Mouse (Mus musculus) kidney, embryonic 15.5 days (tissue): ENCODE measurements around the gene Cxcr1. TPM values are rescaled to one million over a fixed set of nuclear protein-coding genes. Genes with fewer than 3 reads are reported as not detected.

Experiments used
- ATAC-seq: fragments of 200-750 bp; cut with Nextera tagmentation; replicated peaks from 2 replicates; pipeline ENCODE4 v1.8.0; 2017; ENCODE audit warnings: moderate TSS enrichment; ENCODE audit not compliant: low FRiP score
- H3K27ac ChIP-seq: fragments of 300-500 bp; sonication (generic); 2 replicates; pipeline ENCODE4 v1.5.1; 2015; ENCODE audit warnings: mild to moderate bottlenecking, inconsistent platforms
- H3K27me3 ChIP-seq: fragments of 300-500 bp; sonication (generic); 2 replicates; pipeline ENCODE4 v1.6.1; 2015; ENCODE audit warnings: inconsistent platforms
- H3K36me3 ChIP-seq: fragments of 300-500 bp; sonication (generic); 2 replicates; pipeline ENCODE4 v1.6.1; 2015; ENCODE audit warnings: inconsistent platforms
- H3K4me1 ChIP-seq: fragments of 300-500 bp; sonication (generic); 2 replicates; pipeline ENCODE4 v1.6.1; 2015; ENCODE audit warnings: inconsistent platforms
- H3K4me2 ChIP-seq: fragments of 300-500 bp; sonication (generic); 2 replicates; pipeline ENCODE4 v1.6.1; 2015; ENCODE audit warnings: moderate library complexity, mild to moderate bottlenecking, inconsistent platforms
- H3K4me3 ChIP-seq: fragments of 300-500 bp; sonication (generic); replicated peaks from 2 replicates; pipeline ENCODE4 v1.5.1; 2015; ENCODE audit warnings: mild to moderate bottlenecking, inconsistent platforms
- H3K9ac ChIP-seq: fragments of 300-500 bp; sonication (generic); 2 replicates; pipeline ENCODE4 v1.6.1; 2015; ENCODE audit warnings: mild to moderate bottlenecking, inconsistent platforms
- H3K9me3 ChIP-seq: fragments of 300-500 bp; sonication (generic); replicated peaks from 2 replicates; pipeline ENCODE4 v1.6.1; 2016; ENCODE audit warnings: inconsistent platforms
- WGBS: fragments of 180-500 bp; shearing (Covaris S2); methylation state at CpG from one replicate; pipeline ENCODE4 v1.1.7; 2015; ENCODE audit warnings: mixed read lengths; 5-methylcytosine and 5-hydroxymethylcytosine counted together
- polyA plus RNA-seq: library from polyadenylated mRNA; unstranded; fragments of >200 nt; fragmentation: Nextera tagmentation; extraction: Ambion mirVana; gene quantifications from 2 replicates; pipeline ENCODE4 v1.2.1, GENCODE M21; 2015

Cxcr1 gene
- polyA plus RNA-seq, 1 experiment from 2014 or later: not detected

DNA sequence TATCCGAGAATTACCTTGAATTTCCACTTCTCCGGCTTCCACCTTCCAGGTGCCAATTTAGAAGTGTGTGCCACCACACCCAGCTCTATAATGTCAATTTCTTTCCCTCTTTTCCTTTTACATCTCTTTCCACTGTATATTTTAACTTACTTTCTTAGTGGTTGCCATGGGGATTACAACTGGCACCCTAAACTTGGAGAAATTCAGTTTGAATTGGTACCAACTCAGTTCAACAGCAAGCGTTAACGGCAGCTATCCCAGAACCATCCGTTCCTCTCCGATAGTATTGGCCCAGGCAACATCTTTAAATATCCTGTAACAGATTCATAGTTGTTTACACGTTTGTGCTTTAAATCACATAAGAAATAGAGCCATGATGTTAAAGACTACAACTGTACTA, 25.5 kb upstream of the Cxcr1 start:
- no peak overlapping the region for H3K4me3 ChIP-seq
- no peaks in the 10 kb centered on the region for H3K27me3 ChIP-seq
- H3K27ac ChIP-seq: no peak overlapping the region
- 89% methylated on average over 7 of the region's 7 CpGs for WGBS
- no peaks in the 10 kb centered on the region for H3K36me3 ChIP-seq
- H3K4me1 ChIP-seq: no peaks in the 10 kb centered on the region
- H3K9ac ChIP-seq: no peak overlapping the region
- no peak overlapping the region for H3K4me2 ChIP-seq
- H3K9me3 ChIP-seq: no peaks in the 10 kb centered on the region
- ATAC-seq: no peak

DNA sequence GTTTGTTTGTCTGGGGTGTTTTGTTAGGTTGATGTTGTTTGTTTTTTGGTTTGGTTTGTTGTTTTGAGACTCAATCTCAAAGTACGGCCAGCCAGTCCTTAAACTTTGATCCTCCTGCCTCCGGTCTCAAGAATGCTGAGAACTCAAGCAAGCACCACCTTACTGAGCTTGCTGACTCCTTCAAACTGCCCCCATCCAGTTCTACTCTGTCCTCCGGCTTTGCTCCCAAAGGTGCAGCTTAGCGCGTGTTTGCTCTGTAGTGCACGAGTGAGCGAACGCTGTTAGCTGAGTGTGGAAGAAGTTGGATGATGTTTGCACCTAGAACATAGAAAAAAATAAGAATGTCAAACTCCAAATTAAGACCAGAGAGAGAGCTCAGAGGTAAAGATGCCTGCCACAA, 14.5 kb upstream of the Cxcr1 start:
- no peaks in the 10 kb centered on the region for H3K27me3 ChIP-seq
- no peaks in the 10 kb centered on the region for H3K9me3 ChIP-seq
- no peak overlapping the region for H3K9ac ChIP-seq
- H3K4me2 ChIP-seq: no peak overlapping the region
- no peak overlapping the region for H3K27ac ChIP-seq
- no peaks in the 10 kb centered on the region for H3K4me1 ChIP-seq
- 85% methylated on average over 8 of the region's 8 CpGs for whole genome bisulfite sequencing
- no peak overlapping the region for H3K4me3 ChIP-seq
- no peak for ATAC-seq
- no peaks in the 10 kb centered on the region for H3K36me3 ChIP-seq

DNA sequence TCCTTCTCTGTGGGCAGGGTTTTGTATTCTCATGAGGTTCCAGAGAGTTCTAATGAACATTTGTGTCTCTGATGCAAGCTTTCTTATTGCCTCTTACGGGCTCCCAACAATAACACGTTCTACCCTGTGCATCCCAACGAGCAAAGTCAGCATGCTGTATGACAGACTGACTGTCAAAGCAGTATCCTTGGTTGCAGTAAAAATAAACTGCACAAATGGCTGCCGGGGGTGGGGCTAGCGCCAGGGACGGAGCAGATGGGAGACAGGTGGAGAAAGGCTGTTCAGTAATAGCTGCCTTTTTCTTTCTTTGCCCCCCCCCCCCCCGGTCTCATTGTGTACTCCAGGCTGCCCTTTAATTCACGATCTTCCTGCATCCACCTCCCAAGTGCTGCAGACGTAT, 13.5 kb upstream of the Cxcr1 start:
- Histone ChIP-seq H3K36me3 (no peaks in the 10 kb centered on the region), H3K27ac (no peak overlapping the region), H3K9me3 (no peaks in the 10 kb centered on the region), H3K9ac (no peak overlapping the region), H3K27me3 (no peaks in the 10 kb centered on the region), H3K4me2 (no peak overlapping the region), H3K4me1 (no peaks in the 10 kb centered on the region), H3K4me3 (no peak overlapping the region)
- no peak for ATAC-seq
- WGBS: 59% methylated on average over 9 of the region's 9 CpGs

DNA sequence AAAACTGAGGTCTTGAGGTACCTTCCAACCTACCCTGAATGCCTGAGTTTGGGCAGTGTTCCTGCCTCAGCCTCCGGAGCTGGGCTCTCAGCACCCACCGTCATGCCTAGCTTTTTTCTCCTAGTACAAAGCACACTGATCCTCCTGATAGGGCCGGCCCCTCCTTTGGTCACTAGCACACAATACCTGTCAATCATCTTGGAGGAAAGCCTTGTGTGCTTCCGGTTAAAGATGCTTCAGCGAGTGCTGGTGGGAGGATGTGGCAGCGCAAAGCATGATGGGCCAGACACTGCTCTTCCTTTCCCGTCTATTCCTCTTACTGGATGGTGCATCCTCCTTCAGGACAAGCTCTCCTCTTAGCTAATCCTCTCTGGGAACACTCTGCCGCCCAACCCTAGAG, 12.2 kb upstream of the Cxcr1 start:
- H3K36me3 ChIP-seq: no peaks in the 10 kb centered on the region
- H3K4me3 ChIP-seq: no peak overlapping the region
- no peaks in the 10 kb centered on the region for H3K4me1 ChIP-seq
- no peaks in the 10 kb centered on the region for H3K27me3 ChIP-seq
- H3K27ac ChIP-seq: no peak overlapping the region
- ATAC-seq: no peak
- H3K9me3 ChIP-seq: no peaks in the 10 kb centered on the region
- no peak overlapping the region for H3K9ac ChIP-seq
- H3K4me2 ChIP-seq: no peak overlapping the region
- 84% methylated on average over 8 of the region's 8 CpGs for WGBS

DNA sequence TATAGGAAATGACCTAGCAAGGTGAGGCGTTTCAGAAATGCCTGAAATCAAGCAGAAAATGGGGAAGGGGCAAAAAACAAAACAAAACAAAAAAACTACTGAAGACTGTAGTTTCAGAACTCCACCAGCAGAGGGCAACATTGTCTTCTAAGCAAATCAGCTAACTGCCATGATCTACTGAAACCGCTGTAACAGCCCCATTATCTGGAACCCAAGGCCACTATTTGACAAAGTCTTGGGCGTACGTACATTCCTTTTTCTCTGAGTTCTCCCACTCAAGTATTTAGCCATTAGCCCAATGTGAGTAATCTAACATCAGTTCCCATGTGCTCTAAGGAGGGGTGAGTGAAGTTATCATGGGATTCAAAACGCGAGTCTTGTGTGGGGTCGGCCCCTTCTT, 11.4 kb upstream of the Cxcr1 start:
- no peak for ATAC-seq
- no peaks in the 10 kb centered on the region for H3K36me3 ChIP-seq
- no peak overlapping the region for H3K4me3 ChIP-seq
- H3K27ac ChIP-seq: no peak overlapping the region
- 60% methylated on average over 7 of the region's 7 CpGs for WGBS
- H3K4me1 ChIP-seq: peaks cover under 1% of the 10 kb centered on the region; the same call in 1 of the 2 replicates
- H3K27me3 ChIP-seq: no peaks in the 10 kb centered on the region
- H3K4me2 ChIP-seq: no peak overlapping the region
- no peaks in the 10 kb centered on the region for H3K9me3 ChIP-seq
- no peak overlapping the region for H3K9ac ChIP-seq

DNA sequence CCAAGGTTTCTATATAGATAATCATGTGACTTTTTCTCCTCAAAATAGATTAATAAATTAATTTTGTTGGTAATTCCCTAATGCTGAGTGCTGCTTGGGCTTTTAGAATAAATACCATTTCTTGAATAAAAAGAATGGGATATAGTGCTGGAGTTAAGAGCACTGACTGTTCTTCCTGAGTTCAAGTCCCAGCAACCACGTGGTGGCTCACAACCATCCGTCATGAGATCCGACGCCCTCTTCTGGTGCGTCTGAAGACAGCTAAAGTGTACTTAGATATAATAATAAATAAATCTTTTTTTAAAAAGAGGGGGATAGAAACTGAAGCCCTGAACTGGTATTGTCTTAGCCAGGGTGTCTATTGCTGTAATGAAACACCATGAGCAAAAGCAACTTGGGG, 9.0 kb upstream of the Cxcr1 start:
- ATAC-seq: no peak
- Histone ChIP-seq H3K9ac (no peak overlapping the region), H3K27me3 (no peaks in the 10 kb centered on the region), H3K27ac (no peak overlapping the region), H3K4me1 (peaks cover 8% of the 10 kb centered on the region; the same call in 1 of the 2 replicates), H3K36me3 (no peaks in the 10 kb centered on the region), H3K4me3 (no peak overlapping the region), H3K4me2 (no peak overlapping the region), H3K9me3 (no peaks in the 10 kb centered on the region)
- WGBS: 65% methylated on average over 5 of the region's 5 CpGs

DNA sequence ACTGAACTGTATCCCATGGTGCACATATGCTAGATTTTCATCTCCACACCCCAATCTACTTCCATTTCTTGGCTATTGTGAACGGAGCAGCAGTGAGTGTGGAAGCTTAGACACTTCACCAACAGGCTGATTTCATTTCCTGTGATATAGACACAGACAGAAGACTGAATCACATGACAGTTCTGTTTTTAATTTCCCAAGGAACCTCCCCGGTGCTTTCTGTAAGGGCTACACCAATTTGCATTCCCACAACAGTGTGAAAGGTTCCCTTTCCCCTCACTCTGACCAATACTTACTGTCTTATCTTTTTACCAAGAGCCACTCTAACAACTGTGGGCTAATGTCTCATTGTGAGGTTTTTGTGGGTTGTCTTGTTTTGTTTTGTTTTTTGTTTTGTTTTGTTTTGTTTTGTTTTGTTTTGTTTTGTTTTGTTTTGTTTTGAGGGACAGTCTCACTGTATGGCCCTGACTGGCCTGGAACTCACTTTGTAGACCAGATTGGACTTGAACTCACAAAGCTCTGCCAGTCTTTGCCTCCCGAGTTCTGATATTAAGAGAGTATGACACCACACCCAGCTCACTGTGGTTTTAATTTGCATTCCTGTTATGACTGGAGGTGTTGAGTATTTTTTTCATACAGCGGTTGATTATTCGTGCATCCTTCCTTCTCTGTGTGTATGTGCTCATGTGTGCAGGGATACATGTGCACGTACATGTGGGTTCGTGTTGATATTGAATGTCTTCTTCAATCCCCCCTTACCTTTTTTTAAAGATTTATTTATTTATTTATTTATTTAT, 6.8 kb upstream of the Cxcr1 start:
- WGBS: 82% methylated on average over 7 of the region's 7 CpGs
- no peak overlapping the region for H3K4me3 ChIP-seq
- no peaks in the 10 kb centered on the region for H3K36me3 ChIP-seq
- H3K4me2 ChIP-seq: no peak overlapping the region
- ATAC-seq: no peak
- peaks cover 8% of the 10 kb centered on the region; the same call in 1 of the 2 replicates for H3K4me1 ChIP-seq
- H3K27me3 ChIP-seq: no peaks in the 10 kb centered on the region
- H3K27ac ChIP-seq: no peak overlapping the region
- H3K9ac ChIP-seq: no peak overlapping the region
- H3K9me3 ChIP-seq: no peaks in the 10 kb centered on the region

DNA sequence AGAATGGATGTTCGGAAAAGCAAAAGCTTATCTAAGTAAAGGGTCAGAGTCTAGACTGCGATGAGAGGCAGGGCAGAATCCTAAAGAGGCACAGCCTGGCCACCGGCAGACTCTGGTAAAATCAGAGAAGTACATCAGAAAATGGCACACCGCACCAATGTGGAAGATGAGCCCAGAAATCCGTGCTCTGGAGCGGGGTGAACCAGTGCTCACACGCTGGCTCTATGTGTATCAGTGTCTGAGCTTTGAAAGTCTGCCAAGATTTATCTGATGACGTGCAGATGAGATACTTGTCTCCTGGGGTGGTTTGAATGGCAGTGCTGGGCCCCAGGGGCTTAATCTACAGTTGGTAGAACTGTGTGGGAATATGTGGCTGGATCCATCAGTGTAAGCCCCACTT, 4.6 kb upstream of the Cxcr1 start:
- H3K4me2 ChIP-seq: no peak overlapping the region

DNA sequence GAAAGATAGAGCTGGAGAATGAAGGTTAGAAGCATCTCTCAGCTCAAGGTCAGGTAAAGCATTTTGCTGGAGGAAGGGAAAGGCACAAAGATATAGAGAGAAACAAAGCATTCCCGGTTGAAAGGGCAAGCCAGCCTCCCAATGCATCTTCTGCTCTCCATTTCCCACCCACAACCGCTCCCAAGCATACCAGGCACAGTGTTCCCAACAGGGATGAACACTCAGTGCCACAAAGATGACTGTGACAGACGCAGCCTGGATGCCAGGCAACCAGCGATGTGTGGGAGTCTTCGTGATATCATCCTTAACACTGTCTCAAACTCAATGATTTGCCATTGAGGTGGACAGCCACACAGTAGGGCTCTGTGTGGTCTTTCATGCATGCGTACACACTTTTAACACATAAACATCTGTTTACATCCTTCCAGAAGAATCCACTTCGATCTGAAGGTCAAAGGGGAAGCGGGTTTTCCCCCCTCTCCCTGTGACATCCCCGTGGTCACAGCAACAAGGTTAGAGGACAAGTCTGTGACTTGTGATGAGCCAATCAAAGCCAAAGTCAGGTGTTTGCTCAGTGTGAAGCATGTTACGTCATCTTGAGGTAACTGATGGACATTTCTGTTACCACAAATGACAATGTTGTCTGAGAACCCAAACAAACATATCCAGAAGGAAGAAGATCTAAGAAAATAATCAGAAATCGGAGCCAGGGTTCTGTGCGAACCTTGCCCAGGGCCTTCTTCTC, 3.5 kb upstream of the Cxcr1 start:
- 71% methylated on average over 12 of the region's 12 CpGs for WGBS
- Histone ChIP-seq H3K27ac (no peak overlapping the region), H3K9ac (no peak overlapping the region), H3K4me3 (no peak overlapping the region), H3K27me3 (no peaks in the 10 kb centered on the region), H3K4me1 (peaks cover 8% of the 10 kb centered on the region; the same call in 1 of the 2 replicates), H3K4me2 (no peak overlapping the region), H3K36me3 (no peaks in the 10 kb centered on the region), H3K9me3 (no peaks in the 10 kb centered on the region)
- ATAC-seq: no peak

More for the DNA sequence above, 4.6 kb upstream of the Cxcr1 start:
- Histone ChIP-seq H3K4me3 (no peak overlapping the region), H3K36me3 (no peaks in the 10 kb centered on the region), H3K4me1 (peaks cover 8% of the 10 kb centered on the region; the same call in 1 of the 2 replicates), H3K27me3 (no peaks in the 10 kb centered on the region), H3K27ac (no peak overlapping the region), H3K9me3 (no peaks in the 10 kb centered on the region), H3K9ac (no peak overlapping the region)
- no peak for ATAC-seq
- 81% methylated on average over 8 of the region's 8 CpGs for WGBS

DNA sequence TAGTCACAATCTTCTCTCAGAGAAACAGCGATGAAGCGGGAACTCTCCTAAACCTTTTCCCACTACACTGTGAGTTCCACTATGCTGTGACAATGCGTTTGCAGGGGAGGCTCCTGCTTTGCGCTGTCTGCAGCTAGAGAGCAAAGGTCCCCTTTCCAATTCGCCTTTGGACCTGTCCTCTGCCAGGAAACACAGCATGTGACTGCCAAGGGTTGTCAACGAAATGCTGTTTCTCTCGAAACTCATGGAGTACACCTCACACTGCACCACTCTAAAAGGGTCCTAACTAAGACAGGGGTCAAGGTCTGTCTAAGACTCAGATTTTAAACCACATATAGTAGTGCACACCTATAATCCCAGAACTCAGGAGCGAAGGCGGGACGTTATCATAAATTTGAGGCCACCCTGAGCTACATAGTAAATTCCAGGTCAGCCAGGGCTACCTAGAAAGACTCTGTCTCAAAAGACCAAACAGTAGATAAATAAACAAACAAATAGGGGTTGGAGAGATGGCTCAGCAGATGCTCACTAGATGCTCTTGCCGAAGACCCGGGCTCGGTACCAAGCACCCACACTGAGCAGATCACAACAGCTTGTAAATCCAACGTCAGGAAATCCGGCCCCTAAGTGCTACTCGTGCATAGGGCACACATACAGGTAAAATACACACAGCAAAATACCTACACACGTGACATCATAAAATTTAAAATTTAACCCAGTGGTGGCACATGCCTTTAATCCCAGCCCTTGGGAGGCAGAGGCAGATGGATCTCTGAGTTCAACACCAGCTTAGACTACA, 2.4 kb upstream of the Cxcr1 start:
- H3K4me2 ChIP-seq: no peak overlapping the region
- no peaks in the 10 kb centered on the region for H3K27me3 ChIP-seq
- H3K27ac ChIP-seq: peak overlapping the region; percentile 42; the same call in 1 of the 2 replicates
- H3K36me3 ChIP-seq: no peaks in the 10 kb centered on the region
- no peaks in the 10 kb centered on the region for H3K9me3 ChIP-seq
- H3K4me3 ChIP-seq: no peak overlapping the region
- no peak; the same call in 1 of the 2 replicates for ATAC-seq
- 75% methylated on average over 17 of the region's 17 CpGs for WGBS
- H3K4me1 ChIP-seq: peaks cover 8% of the 10 kb centered on the region; the same call in 1 of the 2 replicates
- H3K9ac ChIP-seq: no peak overlapping the region

DNA sequence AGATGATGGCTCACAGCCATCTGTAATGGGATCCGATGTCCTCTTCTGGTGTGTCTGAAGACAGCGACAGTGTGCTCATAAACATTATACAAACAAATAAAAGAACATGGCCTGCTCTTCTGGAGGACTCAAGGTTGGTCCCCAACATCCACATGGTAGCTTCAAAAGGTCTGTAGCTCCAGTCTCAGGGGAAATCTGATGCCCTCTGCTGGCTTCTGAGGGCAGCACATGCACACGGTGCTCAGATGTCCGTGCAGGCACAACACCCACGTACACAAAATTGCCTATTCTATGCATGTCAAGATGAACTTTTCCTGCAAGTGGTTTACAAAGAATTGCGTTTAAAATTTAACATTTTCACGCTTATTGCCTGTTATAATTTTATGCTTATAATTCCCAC, 1.5 kb upstream of the Cxcr1 start:
- ATAC-seq: no peak

DNA sequence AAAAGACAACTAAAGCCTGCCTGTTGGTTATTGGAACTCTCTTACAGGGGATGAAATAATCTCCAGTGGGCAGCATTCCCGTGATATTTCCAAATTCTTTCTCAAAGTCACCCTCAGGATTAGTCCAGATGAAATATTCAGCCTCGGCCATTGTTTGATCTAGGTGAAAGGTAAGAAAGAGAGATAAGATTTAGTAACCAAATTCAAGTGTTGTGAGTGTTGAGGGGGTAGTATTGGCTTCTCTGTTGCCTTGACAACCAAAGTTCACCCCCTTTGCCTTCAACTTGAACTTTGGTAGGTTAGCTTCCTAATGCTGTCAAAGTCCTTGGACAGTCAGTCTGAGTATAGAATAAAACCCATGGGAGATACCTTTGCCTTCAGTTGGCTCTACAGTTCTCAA, 1.7 kb downstream of the Cxcr1 start:
- H3K4me2 ChIP-seq: no peak overlapping the region
- ATAC-seq: no peak
- no peaks in the 10 kb centered on the region for H3K4me1 ChIP-seq
- H3K27me3 ChIP-seq: no peaks in the 10 kb centered on the region
- no peaks in the 10 kb centered on the region for H3K36me3 ChIP-seq
- 83% methylated on average over 2 of the region's 2 CpGs for WGBS
- no peak overlapping the region for H3K27ac ChIP-seq
- no peaks in the 10 kb centered on the region for H3K9me3 ChIP-seq
- no peak overlapping the region for H3K9ac ChIP-seq
- H3K4me3 ChIP-seq: no peak overlapping the region

More for the DNA sequence above, 1.5 kb upstream of the Cxcr1 start:
- Histone ChIP-seq H3K9ac (no peak overlapping the region), H3K27me3 (no peaks in the 10 kb centered on the region), H3K9me3 (no peaks in the 10 kb centered on the region), H3K4me2 (no peak overlapping the region), H3K36me3 (no peaks in the 10 kb centered on the region), H3K27ac (no peak overlapping the region), H3K4me1 (peaks cover 8% of the 10 kb centered on the region; the same call in 1 of the 2 replicates), H3K4me3 (no peak overlapping the region)
- 41% methylated on average over 7 of the region's 7 CpGs for WGBS
